Mouse (Mus musculus) urinary bladder, adult 18-20 months (tissue): ENCODE results near the gene Hddc3.
"Not testable (repeated sequence)": the region's sequence is repeated elsewhere in the genome, so short reads cannot be mapped to it uniquely, and the experiment has no call there.

Source experiments
- DNase-seq, 2 experiments: peaks; one replicate each; pipeline ENCODE4 v3.0.0; 2022; ENCODE audit warnings: low spot score in 2 of 2, mixed read lengths in 2 of 2

Gene Hddc3

DNA sequence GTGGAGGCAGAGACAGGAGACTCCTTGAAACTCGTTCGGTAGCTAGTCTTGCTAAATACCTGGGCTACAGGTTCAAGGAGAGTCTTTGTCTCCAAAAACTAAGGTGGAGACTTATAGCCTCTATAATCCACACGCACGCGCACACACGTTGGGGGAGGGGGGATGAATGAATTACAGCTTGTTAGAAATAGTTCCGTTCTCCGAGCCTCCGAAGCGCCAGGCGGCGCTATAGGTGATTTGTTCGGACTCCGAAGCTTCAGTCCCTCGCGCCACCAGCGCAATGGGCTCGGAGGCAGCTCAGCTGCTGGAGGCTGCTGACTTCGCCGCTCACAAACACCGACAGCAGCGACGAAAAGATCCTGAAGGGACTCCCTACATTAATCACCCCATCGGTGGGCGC lies at the start of gene Hddc3:
Hddc3 (plus strand) TSS at position 247 of the 400 bp plus-strand sequence.
- peak; percentile 84 to 96 for DNase-seq

DNA sequence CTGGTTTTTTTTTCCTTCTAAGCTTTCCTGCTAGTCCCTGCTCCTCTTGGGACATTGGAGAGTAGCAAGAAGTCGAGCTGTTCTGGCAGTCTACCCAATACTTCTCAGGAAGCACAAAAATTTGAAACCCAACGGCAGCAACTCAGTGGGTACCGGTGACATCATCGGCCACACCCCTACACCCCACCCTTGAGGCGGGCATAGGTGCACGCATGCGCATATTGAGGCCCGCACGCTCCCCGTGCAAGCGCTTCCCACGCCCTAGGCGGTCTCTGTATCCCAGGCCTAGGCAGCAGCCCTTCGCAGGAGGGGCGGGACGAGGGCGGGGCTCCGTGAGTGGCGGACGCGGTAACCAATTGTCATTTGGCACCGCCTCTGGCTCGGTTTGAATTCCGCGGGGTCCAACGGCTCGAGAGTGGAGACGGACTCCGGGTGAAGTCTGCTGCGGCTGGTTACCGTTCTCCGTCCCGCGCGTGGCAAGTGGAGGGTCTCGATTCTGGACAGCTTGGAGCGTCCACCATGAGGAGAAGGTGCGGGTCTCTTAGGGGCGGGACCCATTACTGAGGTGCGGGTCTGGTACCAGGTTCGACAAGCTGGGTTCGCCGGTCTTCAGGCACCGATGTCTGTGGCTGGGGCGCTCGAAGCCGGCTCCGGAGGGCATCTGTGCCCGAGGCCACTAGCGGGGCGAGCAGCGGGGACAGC lies 48.7 kb upstream of the Hddc3 start, which contains the start of gene Prc1:
Prc1 (plus strand) TSS at position 389 of the 702 bp plus-strand sequence.
- DNase-seq = peak; percentile 98 to 99

DNA sequence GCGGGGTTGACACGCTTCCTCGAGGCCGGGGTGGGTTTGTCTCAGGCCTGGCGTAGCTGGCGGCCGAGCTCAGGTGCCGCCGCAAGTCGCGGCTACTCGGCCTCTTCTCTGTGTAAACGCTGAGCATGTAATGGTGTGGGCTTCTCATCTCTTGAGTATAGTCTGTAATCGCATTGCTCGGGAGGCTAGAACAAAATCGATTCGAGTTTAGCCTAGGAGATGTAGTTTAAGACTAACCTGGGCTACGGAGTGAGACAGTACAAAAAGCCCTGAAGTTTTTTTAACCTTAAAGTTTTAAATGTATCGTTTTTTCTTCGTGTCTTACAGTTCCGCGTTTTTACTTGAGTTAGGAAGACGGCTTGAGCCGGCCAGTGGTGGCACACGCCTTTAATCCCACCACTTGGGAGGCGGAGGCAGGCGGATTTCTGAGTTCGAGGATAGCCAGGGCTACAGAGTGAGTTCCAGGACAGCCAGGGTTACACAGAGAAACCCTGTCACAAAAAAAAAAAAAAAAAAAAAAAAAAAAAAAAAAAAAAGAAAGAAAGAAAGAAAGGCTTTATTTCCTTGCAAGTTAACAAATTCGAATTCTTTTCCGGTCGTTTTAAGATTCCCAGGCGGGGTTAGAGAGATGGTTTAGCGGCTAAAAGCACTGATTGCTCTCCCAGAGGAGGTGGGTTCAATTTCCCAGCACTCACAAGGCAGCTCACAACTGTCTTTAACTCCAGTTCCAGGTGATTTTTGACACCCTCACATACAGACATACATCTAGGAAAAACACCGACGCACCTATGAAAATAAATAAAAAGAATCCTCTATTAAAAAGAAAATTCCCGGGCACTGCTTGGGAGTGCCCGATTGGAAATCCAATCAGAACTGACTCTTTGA lies 47.9 kb upstream of the Hddc3 start:
- DNase-seq = no peak

DNA sequence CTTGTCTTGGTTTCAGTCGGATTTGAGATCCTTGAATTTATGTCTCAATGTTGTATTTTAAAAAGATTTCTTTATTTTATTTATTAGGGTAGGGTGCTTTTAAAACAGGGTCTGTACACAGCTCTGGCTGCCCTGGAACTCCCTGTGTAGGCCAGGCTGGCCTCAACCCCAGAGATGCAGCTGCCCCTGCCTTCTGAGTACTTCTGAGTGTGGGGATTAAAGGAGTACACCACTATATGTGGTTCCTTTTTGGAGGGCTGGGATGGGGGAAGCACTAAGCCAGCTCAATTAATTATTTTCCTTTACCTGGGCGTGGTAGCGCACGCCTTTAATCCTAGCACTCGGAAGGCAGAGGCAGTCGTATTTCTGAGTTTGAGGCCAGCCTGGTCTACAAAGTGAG lies 46.4 kb upstream of the Hddc3 start:
- DNase-seq = no peak

DNA sequence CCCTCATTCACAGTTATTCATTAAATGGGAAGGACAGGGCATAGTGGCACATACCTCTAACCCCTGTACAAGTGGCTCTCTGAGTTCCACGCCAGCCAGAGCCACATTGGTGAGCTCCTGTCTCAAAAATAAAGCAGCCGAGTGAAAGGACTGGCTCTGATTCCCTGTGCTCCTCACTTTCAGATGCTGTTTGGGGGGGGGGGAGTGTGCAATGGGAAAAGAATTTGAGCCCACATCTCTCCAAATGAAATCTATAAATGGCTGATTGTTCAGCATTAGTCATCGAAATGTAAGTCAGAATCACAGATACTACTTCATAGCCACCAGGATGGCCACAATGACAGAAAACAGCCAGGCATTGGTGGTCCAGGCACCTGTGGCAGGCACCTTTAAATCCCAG lies 45.9 kb upstream of the Hddc3 start:
- DNase-seq = no peak

DNA sequence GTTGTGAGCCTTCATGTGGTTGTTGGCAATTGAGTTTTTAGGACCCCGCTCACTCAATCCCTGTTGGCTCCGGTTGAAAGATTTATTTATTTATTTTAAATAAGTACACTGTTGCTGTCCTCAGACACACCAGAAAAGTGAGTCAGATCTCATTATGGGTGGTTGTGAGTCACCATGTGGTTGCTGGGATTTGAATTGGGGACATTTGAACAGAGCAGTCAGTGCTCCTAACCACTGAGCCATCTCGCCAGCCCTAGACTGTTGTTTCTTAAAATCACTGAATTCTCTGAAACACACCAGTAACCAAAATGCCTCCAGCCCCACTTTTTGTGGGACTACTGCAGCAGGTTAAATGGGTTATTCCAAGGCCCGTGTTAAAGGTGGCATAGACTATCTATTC lies 44.1 kb upstream of the Hddc3 start:
- no peak for DNase-seq

DNA sequence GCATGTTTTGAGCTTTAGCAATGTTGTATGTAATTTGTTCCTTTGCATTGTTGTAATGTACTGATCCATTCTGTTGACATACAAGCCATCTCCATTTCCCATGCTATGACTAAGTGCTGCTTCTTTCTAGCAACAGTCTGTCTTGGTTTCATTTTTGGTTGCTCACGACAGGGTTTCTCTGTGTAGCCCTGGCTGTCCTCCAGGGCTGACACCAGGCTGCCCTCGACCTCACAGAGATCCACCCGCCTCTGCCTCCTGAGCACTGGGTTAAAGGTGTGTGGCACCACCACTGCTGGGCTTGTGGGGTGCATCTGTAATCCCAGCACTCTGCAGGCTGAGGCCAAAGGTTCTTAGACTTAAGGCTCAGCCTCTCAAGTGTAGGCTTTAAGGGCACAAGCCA lies 43.3 kb upstream of the Hddc3 start:
- DNase-seq = no peak

DNA sequence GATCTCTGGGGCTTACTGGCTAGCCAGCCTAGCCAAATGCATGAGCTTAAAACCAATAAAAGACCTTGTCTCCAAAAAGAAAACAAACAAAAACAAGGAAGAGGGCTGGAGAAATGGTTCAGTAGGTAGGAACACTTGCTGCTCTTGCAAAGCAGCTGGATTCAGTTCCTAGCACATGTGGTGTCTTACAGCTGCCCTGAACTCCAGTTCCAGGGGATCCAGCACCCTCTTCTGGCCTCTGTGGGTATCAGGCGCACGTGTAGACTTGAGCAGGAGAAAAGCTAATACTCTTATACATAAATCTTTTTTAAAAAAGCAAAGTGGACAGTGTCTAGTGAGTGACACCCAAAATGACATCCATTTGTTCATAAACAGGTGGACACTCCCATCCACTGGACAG lies 41.4 kb upstream of the Hddc3 start:
- no peak for DNase-seq

DNA sequence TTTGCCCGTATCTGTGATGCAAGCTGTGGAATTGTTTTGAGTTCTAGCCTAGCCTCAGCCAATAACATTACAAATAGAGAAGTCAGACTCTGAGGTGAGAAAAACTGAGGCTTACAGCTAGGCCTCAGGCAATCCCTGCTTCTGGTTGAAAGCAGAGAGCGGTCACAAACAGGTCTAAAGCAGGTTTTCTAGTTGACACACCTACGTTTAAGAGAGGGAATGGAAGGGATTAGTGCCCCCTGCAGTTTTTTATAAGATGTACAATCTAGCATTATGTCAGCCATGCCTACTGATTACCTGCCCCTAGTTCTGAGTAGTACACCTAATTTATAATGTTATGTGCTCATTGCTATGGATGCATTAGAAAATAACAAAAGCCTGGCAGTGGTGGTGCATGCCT lies 35.1 kb upstream of the Hddc3 start:
- DNase-seq = no peak

DNA sequence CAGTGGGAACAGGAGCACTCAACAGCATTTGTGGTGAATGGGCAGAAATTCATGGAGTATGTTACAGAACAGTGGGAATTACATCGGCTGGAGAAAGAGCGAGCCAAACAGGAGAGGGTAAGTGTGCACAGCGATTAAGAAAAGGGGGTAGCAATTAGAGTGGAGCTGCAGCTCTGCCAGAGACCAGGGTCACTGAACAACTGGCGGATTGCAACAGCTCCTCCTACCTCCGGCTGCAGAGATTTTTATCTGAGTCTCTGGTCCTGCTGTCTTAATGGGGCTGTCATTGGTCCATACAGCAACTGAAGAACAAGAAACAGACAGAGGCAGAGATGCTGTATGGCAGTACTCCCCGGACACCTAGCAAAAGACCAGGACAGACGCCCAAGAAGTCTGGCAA lies 32.1 kb upstream of the Hddc3 start:
- no peak for DNase-seq

DNA sequence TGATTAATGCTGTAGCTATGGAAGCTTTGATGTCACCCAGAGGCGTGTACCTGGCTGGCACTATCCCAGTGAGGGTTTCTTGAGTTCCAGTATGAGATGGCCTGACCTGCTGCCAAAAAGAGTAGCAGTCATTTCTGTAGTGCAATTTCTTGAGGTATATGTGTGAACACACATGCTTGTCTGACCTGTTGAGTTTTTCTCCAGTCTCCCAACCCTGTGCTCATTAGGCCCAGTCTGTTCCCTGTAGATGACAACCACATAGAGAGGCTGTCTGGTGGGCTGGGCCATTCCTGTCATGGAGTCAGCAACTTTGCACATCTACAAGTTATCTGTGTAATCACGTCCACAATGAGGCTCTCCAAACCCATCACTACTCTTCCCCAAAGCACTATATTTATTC lies 27.2 kb upstream of the Hddc3 start:
- DNase-seq = no peak

DNA sequence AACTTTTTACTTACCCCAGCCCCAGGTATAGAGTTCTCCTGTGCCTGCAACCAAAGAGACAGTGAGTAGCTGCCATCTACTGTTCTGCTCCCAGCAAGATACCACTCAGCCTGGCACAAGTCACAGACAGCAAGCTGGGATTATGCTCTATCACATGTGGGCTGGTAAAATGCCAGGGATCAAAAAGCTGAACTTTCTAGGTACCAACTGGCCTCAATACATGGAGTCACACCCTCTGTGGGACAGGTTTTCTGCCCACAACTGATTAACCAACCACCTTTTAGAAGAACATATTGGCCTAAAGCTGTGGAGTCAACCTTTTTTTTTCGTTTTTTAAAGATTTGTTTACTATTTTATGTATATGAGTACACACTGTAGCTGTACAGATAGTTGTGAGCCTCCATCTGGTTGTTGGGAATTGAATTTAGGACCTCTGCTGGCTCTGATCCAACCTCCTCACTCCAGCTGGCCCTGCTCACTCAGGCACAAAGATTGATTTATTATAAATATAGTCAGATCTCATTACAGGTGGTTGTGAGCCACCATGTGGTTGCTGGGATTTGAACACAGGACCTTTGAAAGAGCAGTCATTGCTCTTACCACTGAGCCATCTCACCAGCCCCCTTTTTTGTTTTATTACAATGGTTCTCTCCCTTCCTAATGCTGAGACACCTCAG lies 25.3 kb upstream of the Hddc3 start:
- no peak for DNase-seq

DNA sequence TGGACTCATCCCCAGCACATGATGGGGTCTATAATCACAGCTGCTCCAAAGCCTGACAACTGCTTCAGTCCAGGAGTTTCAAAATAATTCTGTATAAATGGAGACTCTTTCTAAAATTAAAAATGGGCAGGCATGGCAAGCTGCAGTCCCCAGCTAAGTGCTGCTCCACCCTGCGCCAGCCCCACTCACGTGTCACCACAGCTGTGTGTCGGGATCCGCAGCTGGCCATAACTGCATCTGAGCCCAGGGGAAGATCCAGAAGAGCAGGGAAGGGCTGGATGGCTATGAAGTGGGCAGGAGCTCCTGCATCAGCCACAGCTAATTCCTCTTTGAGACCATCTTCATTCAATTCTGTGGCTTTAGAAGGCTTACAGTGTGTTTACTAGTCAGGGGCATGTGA lies 24.2 kb upstream of the Hddc3 start:
- no peak for DNase-seq

DNA sequence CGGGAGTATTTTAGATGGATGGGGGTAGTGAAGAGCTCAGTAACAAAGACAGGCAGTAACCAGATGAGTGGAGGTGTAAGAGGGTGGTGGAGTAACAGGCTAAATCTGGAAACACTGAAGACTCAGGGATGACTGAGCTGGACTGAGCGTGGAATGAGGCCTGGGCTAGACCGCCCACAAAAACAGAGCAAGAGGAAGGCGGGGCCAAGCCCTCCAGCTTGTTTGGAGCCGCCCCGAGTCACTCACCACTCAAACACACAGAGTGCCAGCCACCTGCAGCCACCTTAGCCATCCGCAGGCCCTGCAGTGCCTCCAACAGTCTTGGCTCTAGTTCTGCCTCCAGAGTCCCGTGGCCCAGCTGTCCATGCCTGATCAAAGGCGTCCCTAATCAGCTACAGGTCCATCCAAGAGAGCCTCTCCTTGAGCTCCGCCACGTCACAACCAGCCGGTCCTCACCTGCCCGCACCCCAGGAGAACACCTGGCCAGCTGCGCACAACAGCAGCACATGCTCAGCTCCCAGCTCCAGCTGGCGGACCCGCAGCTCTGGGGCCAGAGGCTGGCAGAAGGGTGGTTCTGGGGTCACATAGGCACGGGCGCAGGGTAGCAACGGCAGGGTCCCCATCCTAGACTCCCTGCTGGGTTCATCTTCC lies 22.9 kb upstream of the Hddc3 start:
- DNase-seq = no peak

DNA sequence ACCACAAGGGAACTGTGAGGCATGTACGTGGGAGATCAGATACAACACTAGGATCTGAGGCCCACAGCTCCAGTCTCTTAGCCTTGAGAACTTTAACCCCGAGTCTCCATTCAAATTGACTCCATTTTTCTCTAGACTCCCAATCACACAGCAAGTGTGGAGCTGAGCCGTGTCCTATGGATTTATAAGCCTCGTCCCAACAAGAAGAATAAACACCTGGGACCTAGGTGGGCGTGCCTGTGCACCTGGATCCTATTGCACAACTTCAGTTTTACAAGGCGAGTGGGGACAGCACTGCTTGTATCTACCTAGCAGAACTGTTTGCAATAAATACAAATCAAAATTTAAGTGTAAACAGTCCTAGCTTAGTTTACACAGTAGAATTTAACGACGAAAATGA lies 19.6 kb upstream of the Hddc3 start:
- no peak for DNase-seq

DNA sequence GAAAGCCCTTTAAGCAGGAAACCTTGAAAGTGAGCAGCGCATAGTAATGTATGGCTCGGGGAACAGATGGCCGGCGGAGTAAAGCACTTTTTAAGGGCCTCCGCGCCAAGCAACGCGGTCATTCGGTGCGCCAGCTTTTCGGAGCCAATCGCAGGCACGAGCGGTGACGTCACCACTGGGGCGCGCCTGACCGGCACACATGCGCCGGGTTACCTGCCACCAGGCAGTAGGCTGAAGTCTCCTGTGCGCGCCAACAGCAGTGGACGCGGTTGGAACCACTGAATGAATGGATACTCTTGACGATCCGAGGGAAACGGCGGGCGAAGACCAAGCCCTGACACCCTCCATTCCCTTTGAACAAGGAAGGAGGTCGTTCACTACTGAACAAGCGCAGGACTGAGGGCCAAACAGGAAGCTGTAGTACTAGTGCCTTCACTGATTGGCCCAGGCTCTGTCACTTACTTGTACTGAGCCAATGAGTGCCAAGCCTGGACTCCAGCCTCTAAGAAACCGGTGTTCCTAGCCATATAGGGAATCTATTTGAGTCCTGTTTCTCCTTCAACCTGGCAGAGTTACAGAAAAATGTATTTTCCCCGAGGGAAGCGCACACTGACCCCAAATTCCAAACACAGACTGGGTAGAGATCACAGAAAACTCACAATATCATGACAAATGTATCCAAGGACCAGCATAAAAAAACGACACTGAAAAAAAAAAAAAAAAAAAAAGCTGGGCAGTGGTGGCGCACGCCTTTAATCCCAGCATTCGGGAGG lies 18.7 kb upstream of the Hddc3 start, which contains the start of gene Rccd1:
Rccd1 (minus strand) TSS at position 412 of the 773 bp plus-strand sequence.
- DNase-seq = peak; percentile 86

DNA sequence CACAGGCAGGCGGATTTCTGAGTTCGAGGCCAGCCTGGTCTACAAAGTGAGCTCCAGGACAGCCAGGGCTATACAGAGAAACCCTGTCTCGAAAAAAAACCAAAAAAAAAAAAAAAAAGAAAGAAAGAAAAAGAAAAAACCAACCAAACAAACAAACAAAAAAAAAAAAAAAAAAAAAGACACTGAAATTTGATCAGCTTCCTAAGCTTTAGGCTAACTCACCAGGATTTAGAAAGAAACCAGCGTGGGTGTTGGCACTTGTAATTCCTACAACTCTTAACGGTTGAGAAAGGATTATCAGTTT lies 18.1 kb upstream of the Hddc3 start:
- DNase-seq = not testable (repeated sequence)

DNA sequence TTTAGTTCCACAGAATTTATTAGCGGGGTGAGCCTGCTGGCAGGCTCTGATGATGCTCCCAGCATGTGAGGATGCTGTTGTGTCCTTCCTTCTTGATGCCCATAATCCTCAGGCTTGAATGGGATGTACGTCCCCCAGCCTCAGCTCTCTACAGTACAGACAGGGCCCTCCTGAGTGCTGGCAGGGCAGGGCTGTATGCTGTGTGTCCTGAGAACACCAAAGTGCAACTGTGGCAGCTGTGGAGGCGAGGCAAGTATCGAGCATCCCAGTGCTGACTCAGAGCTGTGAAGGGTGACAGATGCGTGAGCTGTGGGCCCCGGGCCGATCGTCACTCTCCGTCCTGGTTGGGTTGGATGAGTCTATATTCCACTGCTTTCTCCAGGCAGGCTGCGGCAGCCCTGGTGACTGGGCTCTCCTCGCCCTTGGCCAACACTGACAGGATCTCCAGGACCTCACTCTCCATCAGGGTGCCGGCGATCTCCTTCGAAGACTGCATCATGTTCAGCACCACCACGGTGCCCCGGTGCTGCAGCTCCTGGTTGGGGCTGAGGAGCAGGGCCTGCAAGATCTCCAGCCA lies 17.5 kb upstream of the Hddc3 start:
- no peak for DNase-seq

DNA sequence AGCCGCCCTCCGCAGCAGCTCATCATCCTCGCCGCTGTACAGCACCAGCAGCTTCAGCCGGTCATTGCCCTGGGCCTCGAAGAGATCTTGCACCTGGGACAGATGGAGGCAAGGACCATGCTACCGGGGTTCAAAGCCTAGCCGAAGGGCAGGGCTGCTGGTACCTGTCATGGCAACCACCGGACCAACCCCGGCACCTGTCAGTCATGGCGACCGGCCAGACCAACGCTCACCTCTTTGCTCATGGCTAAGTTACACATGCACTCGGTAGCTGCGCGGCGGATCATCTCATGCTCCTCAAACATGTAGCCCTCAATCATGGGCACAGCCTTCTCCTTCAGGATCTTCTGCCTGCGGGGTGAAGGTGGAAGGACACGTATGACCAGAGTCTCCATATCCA lies 16.8 kb upstream of the Hddc3 start:
- no peak for DNase-seq

DNA sequence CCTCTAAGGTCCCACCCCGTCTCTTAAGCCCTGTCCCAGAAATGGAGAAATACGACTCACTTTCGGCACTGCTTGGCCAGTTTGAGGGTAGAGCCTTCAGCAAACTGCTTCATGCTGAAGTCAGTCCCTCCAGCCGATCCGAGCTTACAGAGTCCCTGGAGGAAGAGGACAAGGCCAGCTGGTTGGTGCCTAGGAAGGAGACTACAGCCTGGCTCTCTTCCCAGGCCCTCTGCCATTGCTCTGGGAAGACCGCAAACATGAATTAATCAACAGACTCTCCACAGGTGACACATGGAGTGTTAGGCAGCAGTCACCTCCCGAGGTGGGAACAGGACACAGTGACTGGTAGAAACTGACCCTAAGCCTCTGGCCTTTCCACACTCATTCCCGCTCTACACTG lies 12.6 kb upstream of the Hddc3 start:
- no peak for DNase-seq

DNA sequence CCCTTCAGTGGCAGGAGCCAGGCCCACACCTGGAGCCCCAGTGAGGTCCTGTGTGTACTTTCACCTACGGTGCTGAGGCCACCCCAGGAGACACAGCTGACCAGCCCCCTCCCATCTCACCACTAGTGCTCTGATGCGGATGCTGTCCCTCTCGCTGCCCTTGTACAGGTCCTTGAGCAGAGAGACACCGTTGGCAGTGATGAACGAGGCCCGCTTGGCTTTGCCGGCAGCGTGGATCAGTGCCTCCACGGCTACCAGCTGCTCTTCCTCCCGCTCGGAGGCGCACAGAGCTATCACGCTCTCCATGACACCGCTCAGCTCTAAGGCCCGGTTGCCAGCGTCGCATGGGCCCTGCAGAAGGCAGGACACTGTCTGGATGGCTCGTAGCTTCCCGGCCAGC lies 11.5 kb upstream of the Hddc3 start:
- no peak for DNase-seq
